Mouse (Mus musculus) lung, embryonic 16.5 days (tissue): ENCODE measurements around the gene Kifap3. TPM values are rescaled to one million over a fixed set of nuclear protein-coding genes. Genes with fewer than 3 reads are reported as not detected.
A peak's percentile ranks its signal among the peaks of the same experiment; 100 is the strongest.

ENCODE experiments used
- ATAC-seq: fragments of 200-750 bp; cut with Nextera tagmentation; 2 replicates; pipeline ENCODE4 v1.8.0; 2017; ENCODE audit warnings: low read depth, mild to moderate bottlenecking, moderate library complexity
- H3K27ac ChIP-seq: fragments of 300-500 bp; sonication (generic); 2 replicates; pipeline ENCODE4 v1.5.1; 2014; ENCODE audit warnings: mild to moderate bottlenecking, control low read depth, low read length
- H3K27me3 ChIP-seq: fragments of 300-500 bp; sonication (generic); 2 replicates; pipeline ENCODE4 v1.6.1; 2014; ENCODE audit warnings: low read depth, low read length, mixed read lengths; ENCODE audit not compliant: control insufficient read depth, insufficient read depth
- H3K36me3 ChIP-seq: fragments of 300-500 bp; sonication (generic); 2 replicates; pipeline ENCODE4 v1.6.1; 2014; ENCODE audit warnings: low read length; ENCODE audit not compliant: control insufficient read depth, insufficient read depth
- H3K4me1 ChIP-seq: fragments of 300-500 bp; sonication (generic); replicated peaks from 2 replicates; pipeline ENCODE4 v1.6.1; 2014; ENCODE audit warnings: low read length, mixed read lengths; ENCODE audit not compliant: control insufficient read depth, insufficient read depth
- H3K4me2 ChIP-seq: fragments of 300-500 bp; sonication (generic); 2 replicates; pipeline ENCODE4 v1.6.1; 2014; ENCODE audit warnings: low read depth, low read length, control low read depth
- H3K4me3 ChIP-seq: fragments of 300-500 bp; sonication (generic); 2 replicates; pipeline ENCODE4 v1.5.1; 2014; ENCODE audit warnings: mild to moderate bottlenecking, low read length, control low read depth
- H3K9ac ChIP-seq: fragments of 300-500 bp; sonication (generic); 2 replicates; pipeline ENCODE4 v1.6.1; 2014; ENCODE audit warnings: low read length, control low read depth
- H3K9me3 ChIP-seq: fragments of 300-500 bp; sonication (generic); 2 replicates; pipeline ENCODE4 v1.6.1; 2016; ENCODE audit warnings: low read length; ENCODE audit not compliant: control insufficient read depth
- WGBS: fragments of 180-500 bp; shearing (Covaris S2); extraction: QIAGEN DNeasy Blood & Tissue Kit; methylation state at CpG from one replicate; pipeline ENCODE4 v1.1.7; 2014; 5-methylcytosine and 5-hydroxymethylcytosine counted together
- polyA plus RNA-seq: library from polyadenylated mRNA; unstranded; fragments of >200 nt; fragmentation: Nextera tagmentation; extraction: Ambion mirVana; gene quantifications from 2 replicates; pipeline ENCODE4 v1.2.1, GENCODE M21; 2015

The Kifap3 gene
- polyA plus RNA-seq, 1 experiment from 2014 or later: 29.3 TPM

- Histone ChIP-seq H3K9ac (no peak overlapping the region), H3K27ac (no peak overlapping the region), H3K27me3 (no peaks in the 10 kb centered on the region), H3K4me2 (no peak overlapping the region), H3K4me3 (no peak overlapping the region), H3K36me3 (no peaks in the 10 kb centered on the region), H3K4me1 (no peaks in the 10 kb centered on the region), H3K9me3 (no peaks in the 10 kb centered on the region)
- WGBS: 77% methylated on average over 3 of the region's 3 CpGs
- ATAC-seq: no peak
Measured at GRCm38 (mm10) chr1:163873158-163873557, 93.8 kb downstream of the Kifap3 start.

GRCm38 (mm10) chr1:163889629-163890028 is 110.2 kb downstream of the Kifap3 start:
- H3K4me3 ChIP-seq: no peak overlapping the region
- H3K27me3 ChIP-seq: no peaks in the 10 kb centered on the region
- no peaks in the 10 kb centered on the region for H3K9me3 ChIP-seq
- H3K36me3 ChIP-seq: no peaks in the 10 kb centered on the region
- no peaks in the 10 kb centered on the region for H3K4me1 ChIP-seq
- H3K4me2 ChIP-seq: no peak overlapping the region
- H3K27ac ChIP-seq: no peak overlapping the region
- ATAC-seq: no peak
- no peak overlapping the region for H3K9ac ChIP-seq

DNA sequence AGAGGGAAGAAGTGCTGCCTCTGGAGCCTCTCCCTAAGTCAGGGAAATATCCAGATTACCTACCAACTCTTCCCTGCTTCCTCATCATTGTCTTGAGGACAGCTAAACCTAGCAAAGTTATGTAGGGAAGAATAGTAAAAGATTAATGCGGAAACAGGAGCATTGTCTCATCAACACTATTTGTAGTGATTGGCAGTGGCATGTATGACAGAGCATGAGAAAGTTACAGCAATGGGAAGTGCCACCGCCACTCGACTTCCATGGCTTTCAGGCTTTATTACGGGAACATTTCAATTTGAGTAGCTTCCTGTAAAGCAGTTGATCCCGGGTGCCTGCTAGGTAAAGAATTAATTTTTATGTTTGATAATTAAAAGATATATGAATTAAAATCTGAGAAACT is 113.9 kb downstream of the Kifap3 start:
- H3K4me3 ChIP-seq: no peak overlapping the region
- WGBS: 89% methylated on average over 5 of the region's 5 CpGs
- no peak overlapping the region for H3K27ac ChIP-seq
- H3K4me1 ChIP-seq: 0 out of 2 replicates have a peak, but pooled peaks cover 5% of the 10 kb centered on the region
- H3K9ac ChIP-seq: no peak overlapping the region
- no peak for ATAC-seq
- H3K4me2 ChIP-seq: no peak overlapping the region
- no peaks in the 10 kb centered on the region for H3K36me3 ChIP-seq
- H3K9me3 ChIP-seq: no peaks in the 10 kb centered on the region
- H3K27me3 ChIP-seq: no peaks in the 10 kb centered on the region

- no peak overlapping the region for H3K9ac ChIP-seq
- no peak for ATAC-seq
Measured at GRCm38 (mm10) chr1:163893774-163894527, 114.6 kb downstream of the Kifap3 start.

GRCm38 (mm10) chr1:163898291-163898764 is 118.9 kb downstream of the Kifap3 start:
- Histone ChIP-seq H3K4me1 (0 out of 2 replicates have a peak, but pooled peaks cover 5% of the 10 kb centered on the region), H3K4me2 (no peak overlapping the region), H3K9me3 (no peaks in the 10 kb centered on the region), H3K27ac (no peak overlapping the region), H3K4me3 (no peak overlapping the region), H3K9ac (no peak overlapping the region), H3K27me3 (no peaks in the 10 kb centered on the region), H3K36me3 (no peaks in the 10 kb centered on the region)
- 39% methylated on average over 5 of the region's 5 CpGs for WGBS
- peak; percentile 61; the same call in 1 of the 2 replicates for ATAC-seq

More at GRCm38 (mm10) chr1:163893774-163894527, 114.6 kb downstream of the Kifap3 start:
- Histone ChIP-seq H3K4me3 (no peak overlapping the region), H3K36me3 (no peaks in the 10 kb centered on the region), H3K4me2 (no peak overlapping the region), H3K27ac (no peak overlapping the region), H3K9me3 (no peaks in the 10 kb centered on the region), H3K4me1 (0 out of 2 replicates have a peak, but pooled peaks cover 5% of the 10 kb centered on the region), H3K27me3 (no peaks in the 10 kb centered on the region)
- WGBS: 71% methylated on average over 11 of the region's 11 CpGs

- Histone ChIP-seq H3K9ac (no peak overlapping the region), H3K4me3 (no peak overlapping the region), H3K27ac (no peak overlapping the region), H3K4me1 (0 out of 2 replicates have a peak, but pooled peaks cover 5% of the 10 kb centered on the region), H3K4me2 (no peak overlapping the region), H3K9me3 (no peaks in the 10 kb centered on the region), H3K36me3 (no peaks in the 10 kb centered on the region), H3K27me3 (no peaks in the 10 kb centered on the region)
- no peak for ATAC-seq
- WGBS: 85% methylated on average over 2 of the region's 2 CpGs
Measured at GRCm38 (mm10) chr1:163899575-163899974, 120.2 kb downstream of the Kifap3 start.

DNA sequence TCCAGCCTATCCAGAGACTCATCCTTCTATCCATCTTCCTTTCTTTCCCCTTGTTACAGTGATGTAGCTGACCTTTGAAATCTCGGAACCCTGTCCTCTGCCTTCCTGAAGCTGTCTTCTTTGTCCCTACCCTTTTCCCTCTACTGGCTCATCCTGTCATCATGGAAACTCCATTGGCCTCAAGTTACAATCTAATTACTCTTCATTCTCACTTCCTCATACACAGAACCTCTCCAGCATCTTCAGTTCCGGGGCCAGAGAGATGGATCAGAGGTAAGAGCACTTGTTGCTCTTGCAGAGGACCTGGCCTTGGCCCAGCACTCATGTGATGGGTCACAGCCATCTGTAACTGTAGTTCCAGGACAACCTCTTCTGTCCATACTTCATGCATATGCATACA is 120.8 kb downstream of the Kifap3 start:
- no peak for ATAC-seq
- Histone ChIP-seq H3K4me1 (0 out of 2 replicates have a peak, but pooled peaks cover 5% of the 10 kb centered on the region), H3K36me3 (no peaks in the 10 kb centered on the region), H3K27me3 (no peaks in the 10 kb centered on the region), H3K9me3 (no peaks in the 10 kb centered on the region), H3K4me2 (no peak overlapping the region), H3K4me3 (no peak overlapping the region), H3K9ac (no peak overlapping the region), H3K27ac (no peak overlapping the region)
- 75% methylated on average over 2 of the region's 2 CpGs for WGBS

- Histone ChIP-seq H3K4me3 (no peak overlapping the region), H3K4me2 (no peak overlapping the region), H3K4me1 (peaks cover 10% of the 10 kb centered on the region), H3K9me3 (no peaks in the 10 kb centered on the region), H3K9ac (no peak overlapping the region), H3K27me3 (no peaks in the 10 kb centered on the region), H3K36me3 (no peaks in the 10 kb centered on the region), H3K27ac (no peak overlapping the region)
- 62% methylated on average over 3 of the region's 3 CpGs for WGBS
- ATAC-seq: no peak
Measured at GRCm38 (mm10) chr1:163903411-163903810, 124.0 kb downstream of the Kifap3 start.

DNA sequence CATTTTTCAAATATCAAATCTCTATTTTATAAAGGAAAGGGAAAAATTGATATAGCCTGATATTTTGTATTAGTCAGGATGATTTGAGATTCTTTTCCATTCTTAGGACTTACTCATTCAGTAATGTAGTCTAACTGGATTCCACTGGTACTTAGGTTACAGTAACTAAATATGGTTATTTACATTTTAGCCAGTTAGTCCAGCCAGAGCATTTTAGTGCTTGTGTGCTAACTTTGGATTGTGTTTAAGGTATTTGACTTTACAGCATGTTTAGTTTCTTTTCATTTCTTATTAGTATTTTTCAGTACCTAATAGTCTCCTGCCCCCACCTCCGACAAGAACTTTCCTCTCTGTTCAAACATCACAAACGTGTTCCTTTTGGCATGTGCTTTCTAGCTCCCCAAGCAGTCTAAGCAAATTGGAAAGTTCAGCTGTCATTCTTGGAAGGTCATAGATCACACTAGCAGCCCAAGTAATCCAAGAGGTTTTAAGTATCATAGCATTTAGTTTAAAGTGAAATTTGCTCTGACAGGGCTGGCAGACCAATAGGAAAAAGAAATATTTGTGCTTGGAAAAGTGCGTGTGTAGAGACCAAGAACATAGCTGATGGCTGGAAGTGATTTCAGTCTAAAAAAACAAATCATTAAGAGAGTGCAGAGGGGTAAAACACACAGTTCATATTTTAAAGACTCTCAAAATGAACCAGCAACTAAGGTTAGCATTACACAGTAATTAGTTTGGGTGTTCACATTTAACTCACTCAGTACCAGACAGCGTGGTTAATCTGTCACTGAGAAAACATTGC is 127.8 kb downstream of the Kifap3 start:
- Histone ChIP-seq H3K9ac (no peak overlapping the region), H3K4me2 (peak overlapping the region; percentile 18; the same call in 1 of the 2 replicates), H3K27ac (peak overlapping the region; percentile 68), H3K36me3 (no peaks in the 10 kb centered on the region), H3K27me3 (no peaks in the 10 kb centered on the region), H3K4me1 (peaks cover 11% of the 10 kb centered on the region), H3K9me3 (no peaks in the 10 kb centered on the region), H3K4me3 (no peak overlapping the region)
- 30% methylated on average over 4 of the region's 4 CpGs for WGBS
- peak; percentile 64 for ATAC-seq
